Mouse (Mus musculus) kidney, adult 8-10 months (tissue): Measurements from ENCODE around the gene Glis1.
A peak's percentile ranks its signal among the peaks of the same experiment; 100 is the strongest.

Experiments used
- DNase-seq, 2 experiments: peaks; one replicate each; pipeline ENCODE4 v3.0.0; 2022

Gene Glis1

GRCm38 (mm10) chr4:107636099-107636498 is 201.7 kb downstream of the Glis1 start:
- DNase-seq: no peak

GRCm38 (mm10) chr4:107637670-107638069 is 203.3 kb downstream of the Glis1 start:
- peak in 1 of 2 experiments; percentile 68 for DNase-seq

DNA sequence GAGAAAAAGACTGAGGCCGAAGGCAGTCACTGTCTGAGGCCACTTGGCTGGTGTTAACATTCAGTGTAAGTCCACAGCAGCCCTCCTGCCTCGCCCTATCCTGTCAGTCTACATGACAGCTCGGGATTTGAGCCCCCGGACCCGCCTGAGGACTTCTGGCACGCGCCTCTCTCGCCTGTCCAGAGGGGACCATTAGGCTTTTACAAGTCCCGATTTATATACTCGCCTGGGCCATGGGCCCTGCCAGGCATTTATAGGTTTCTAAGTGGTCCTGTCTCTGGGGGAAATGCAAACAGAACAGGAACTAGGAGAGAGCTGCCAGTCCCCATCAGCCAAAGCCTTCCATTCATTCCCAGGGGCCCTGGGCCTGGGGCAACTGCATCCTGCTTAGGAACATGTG is 203.9 kb downstream of the Glis1 start:
- DNase-seq: no peak

DNA sequence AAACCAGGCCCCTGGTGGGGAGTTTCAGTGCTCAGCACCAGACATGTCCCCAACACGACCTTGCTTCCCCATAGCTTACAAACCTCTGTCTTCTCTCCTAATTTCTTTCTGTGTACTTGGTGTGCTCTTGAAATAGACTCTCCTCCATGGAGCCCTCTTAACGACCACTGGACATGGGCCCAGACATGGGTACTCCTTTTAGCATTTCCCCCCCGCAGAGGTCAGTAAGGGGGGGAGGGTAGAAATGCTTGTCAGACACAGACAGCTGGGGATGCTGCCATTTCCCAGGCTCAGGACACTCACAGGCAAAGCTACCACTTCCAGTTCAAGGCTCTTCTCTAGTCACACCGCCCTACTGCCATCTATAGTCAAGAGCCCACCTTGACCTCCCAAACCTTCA is 207.2 kb downstream of the Glis1 start:
- DNase-seq: no peak

GRCm38 (mm10) chr4:107648959-107649485 is 214.6 kb downstream of the Glis1 start:
- DNase-seq: no peak

DNA sequence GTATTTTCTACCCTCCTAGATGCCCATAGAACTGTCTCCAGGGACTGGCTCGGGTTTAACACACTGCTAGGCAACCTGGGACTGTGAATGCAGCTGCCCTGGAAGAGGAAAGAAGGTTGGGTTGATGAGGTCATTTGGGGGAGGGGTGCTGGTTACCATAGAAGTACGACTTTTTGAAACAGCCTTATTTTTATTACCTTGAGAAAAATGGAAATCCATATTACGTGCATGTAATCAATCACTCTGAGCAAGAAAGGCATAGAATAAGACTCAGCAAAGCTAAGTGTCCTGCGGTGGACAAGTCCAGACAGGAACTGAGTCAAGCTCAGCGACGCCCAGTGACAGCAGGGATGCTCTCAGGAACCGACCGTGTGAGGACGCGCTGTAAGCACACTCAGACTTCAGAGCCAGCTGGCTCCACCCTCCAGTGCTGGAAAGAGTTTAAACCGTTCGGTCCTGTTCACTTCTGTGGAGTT is 216.7 kb downstream of the Glis1 start:
- no peak for DNase-seq

DNA sequence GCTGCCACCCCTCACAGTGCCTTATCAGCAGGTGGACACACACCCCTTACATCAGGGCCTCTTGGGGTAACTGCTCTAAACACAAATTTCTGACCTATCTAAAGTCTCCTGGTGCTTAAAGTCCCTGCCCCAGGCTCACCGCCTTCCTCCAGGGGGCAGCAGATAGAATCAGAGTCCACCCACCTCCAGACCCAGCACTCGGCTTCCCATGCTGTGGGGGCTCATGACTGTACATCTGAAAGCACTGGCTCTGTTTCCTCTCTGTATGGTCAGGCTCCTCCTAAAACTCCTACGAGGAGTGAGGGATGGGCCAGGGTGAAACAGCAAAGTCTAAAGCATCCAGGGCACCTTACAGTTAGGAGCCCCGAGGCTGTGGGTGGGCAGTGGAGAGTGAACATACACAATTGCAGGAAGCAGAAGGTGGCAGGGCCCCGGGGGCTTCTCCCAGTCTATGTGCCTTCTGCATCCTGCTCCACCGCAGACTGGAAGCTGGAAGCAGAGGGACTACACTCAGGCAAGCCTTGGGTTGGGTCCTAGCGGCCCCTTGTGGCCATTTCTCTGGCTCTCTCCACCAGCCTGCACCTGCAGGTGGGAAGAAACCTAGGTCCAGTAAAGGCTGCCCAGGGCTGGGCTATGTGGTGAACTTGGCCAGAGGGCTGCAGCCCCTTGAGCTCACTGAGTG is 218.3 kb downstream of the Glis1 start:
- DNase-seq: peak; percentile 55 to 84

DNA sequence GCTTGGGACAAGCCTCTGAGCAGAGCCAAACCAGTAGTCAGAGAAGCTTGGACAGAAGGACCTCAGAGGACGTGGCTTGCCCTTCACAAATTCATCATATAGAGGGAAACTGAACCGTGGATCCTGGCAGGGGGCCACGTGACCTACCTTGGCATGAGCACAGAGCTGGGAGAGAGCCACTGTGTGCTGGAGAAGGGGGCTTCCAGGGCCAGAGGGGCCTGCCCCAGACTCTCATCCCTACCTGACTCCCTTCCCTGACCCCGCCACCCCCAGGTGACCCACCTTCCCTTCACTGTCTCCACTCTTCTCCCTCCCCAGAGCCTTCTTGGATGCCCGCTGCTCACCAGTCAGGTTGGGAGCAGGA is 218.9 kb downstream of the Glis1 start:
- no peak for DNase-seq

- no peak for DNase-seq
Observed at GRCm38 (mm10) chr4:107660649-107661048, 226.3 kb downstream of the Glis1 start.

GRCm38 (mm10) chr4:107668514-107668913 is 234.1 kb downstream of the Glis1 start:
- DNase-seq: no peak

DNA sequence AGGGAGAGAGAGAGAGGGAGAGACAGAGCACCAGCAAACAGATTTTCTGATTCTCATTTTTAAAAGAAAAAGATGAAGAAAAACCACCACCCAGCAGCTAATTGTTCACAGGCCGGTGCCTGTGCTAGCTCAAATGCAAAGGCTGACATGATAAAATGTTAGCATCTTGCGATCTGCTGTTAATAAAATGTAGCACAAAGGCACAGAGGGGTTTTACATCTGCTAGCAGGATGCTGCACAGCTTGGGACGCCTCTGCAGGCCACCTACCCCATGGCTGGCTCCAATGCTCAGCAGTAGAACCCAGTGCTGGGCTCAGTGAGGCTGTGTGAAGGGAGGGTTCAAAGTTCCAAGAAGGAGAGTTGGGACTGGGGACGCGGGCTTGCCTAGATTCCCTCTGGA is 236.3 kb downstream of the Glis1 start:
- DNase-seq: no peak

DNA sequence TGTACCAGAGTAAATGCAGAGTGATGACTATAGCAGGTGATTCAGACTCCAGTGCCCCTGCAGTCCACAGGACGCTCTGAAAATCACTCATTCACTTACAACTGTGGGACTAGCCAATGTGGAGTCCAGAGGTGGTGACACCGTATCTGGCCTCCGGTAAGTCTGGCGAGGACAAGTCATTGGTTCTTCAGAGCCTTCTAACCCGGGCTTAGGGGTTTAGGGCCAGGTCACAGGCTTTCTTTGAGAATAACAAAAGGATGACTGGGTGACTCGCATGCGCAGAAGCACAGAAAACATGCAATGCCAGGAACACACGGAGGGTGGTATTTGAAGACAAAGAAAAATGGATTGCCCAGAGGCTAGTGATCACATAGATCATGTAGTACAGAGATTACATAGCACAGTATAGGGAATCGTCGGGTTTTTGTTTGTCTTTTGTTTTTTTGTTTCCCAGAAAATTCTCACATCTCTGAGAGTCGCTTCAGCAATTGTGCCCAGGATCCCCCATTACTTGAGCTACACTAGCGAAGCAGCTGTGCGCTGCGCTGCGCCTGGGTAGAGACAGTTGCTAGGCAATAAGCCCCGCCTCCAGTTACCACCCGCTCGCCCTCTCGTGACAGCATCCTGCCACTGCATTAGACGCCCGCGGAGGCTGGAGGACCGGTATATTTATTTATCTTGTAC is 239.4 kb downstream of the Glis1 start:
- DNase-seq: peak; percentile 43 to 74

GRCm38 (mm10) chr4:107674322-107674644 is 239.9 kb downstream of the Glis1 start:
- DNase-seq: no peak

- no peak for DNase-seq
Observed at GRCm38 (mm10) chr4:107675645-107676044, 241.3 kb downstream of the Glis1 start.

GRCm38 (mm10) chr4:107680311-107681098 is 246.1 kb downstream of the Glis1 start:
- no peak for DNase-seq

- DNase-seq: no peak
Observed at GRCm38 (mm10) chr4:107681099-107681849, 246.9 kb downstream of the Glis1 start.

DNA sequence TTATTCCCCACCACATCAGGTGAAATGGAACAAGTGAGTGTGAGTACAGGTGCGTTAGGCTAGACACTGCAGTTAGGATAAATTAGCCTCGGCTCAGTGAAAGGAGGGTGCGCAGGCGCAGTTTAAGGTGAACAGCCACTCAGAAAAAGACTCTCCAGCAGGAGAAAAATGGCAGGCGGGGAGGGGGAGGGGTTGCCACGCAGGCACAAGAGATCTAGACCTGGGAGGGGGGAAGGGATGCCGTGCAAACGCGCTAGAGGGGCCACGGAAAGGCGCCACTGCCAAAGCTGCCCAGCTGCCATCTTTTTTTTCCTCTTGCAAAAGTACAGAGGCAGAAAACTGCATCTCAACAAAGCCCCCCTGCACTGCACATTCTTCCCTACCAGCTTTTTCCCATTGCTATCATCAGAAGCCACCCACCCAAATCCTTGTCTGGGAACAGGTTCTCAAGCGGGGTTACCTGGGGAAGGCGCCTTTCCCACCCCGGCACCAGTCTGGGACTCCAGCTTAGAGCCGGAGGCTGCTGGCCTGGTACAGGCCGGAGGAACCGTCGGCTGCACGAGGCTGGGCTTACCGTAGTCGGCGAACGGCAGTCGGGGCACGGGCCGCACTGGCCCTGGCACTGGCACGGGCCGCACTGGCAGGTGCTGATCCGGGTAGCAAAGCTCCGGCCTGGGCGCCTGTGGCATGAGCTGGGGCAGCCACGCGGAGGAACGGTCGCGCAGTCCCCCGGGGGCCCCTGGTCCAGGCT is 248.8 kb downstream of the Glis1 start:
- DNase-seq: no peak

GRCm38 (mm10) chr4:107684130-107684529 is 249.7 kb downstream of the Glis1 start, which contains the start of gene Dmrtb1:
Gene Dmrtb1, minus strand, starts transcription at chr4:107684230.
- DNase-seq: no peak
